Mouse (Mus musculus): ENCODE results near the gene Acsm2. TPM values are rescaled to one million over a fixed set of nuclear protein-coding genes. Genes with fewer than 3 reads are reported as not detected.
A peak's percentile ranks its signal among the peaks of the same experiment; 100 is the strongest.

The Acsm2 gene
- total and polyA plus RNA-seq, 2 experiments from 2014 or later = 0.05 TPM; not detected in 1

DNA sequence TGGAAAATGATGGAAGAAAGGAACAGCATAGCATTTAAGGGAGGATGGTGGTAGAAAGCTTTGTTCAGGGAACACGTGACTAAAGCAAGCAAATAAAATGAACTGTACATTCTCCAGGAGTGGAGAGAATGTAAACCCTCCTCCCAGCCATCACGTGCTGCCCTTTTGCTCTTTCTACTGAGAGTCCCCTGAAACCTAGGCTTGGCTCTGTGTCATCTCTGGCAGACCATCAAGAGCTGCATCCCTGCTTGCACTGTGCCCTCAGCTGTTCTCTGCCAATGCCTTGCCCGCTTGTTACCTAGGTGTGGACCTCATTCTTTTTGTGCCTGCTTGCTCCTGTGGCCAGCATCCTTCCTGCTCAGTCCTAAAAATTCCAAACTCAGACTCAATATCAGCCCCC, 32.3 kb upstream of the Acsm2 start:
- Histone ChIP-seq H3K9me3 (ENCODE audit: low read length) (no peaks in the 10 kb centered on the region), H3K4me1 (ENCODE audit: insufficient read depth) (no peaks in the 10 kb centered on the region), H3K4me2 (ENCODE audit: low read depth) (no peak overlapping the region), H3K9ac (no peak overlapping the region), H3K4me3 (ENCODE audit: low read depth, low read length) (no peak overlapping the region), H3K27me3 (ENCODE audit: insufficient read depth, low read length) (no peaks in the 10 kb centered on the region), H3K36me3 (ENCODE audit: insufficient read depth) (no peaks in the 10 kb centered on the region), H3K27ac (ENCODE audit: low read depth, low read length) (no peak overlapping the region)
- ATAC-seq = no peak
- TF ChIP-seq CTCF (IDR thresholded peaks at IDR 0.05; ENCODE audit: low read depth) = no peak
- DNase-seq = no peak
- WGBS = 79% methylated on average over 3 of the region's 3 CpGs

DNA sequence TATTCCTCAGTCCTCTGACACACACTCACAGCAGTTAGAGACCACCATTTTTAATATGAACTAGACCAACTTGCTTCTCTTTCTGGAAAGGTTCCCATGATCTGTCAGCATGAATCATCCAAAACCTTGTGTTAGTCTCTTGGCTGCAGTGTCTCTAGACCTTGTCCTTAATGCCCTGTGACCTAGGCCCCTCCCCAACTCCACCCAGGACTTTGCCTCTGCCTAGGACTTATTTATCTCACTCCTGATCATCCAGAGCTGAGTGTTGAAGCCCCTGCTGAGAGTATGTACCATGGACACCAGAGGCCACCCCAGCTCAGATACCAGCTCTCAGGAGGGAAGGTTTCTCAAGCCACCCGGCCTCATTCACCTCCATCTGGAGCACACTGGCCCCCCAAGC, 31.8 kb upstream of the Acsm2 start:
- no peaks in the 10 kb centered on the region for H3K36me3 ChIP-seq (ENCODE audit: insufficient read depth)
- no peaks in the 10 kb centered on the region for H3K27me3 ChIP-seq (ENCODE audit: insufficient read depth, low read length)
- H3K27ac ChIP-seq (ENCODE audit: low read depth, low read length) = no peak overlapping the region
- no peak for TF ChIP-seq CTCF (IDR thresholded peaks at IDR 0.05; ENCODE audit: low read depth)
- H3K9me3 ChIP-seq (ENCODE audit: low read length) = no peaks in the 10 kb centered on the region
- H3K9ac ChIP-seq = no peak overlapping the region
- no peak overlapping the region for H3K4me2 ChIP-seq (ENCODE audit: low read depth)
- DNase-seq (no peak), ATAC-seq (no peak)
- H3K4me3 ChIP-seq (ENCODE audit: low read depth, low read length) = no peak overlapping the region
- 82% methylated on average over 1 of the region's 1 CpGs for WGBS
- H3K4me1 ChIP-seq (ENCODE audit: insufficient read depth) = no peaks in the 10 kb centered on the region

DNA sequence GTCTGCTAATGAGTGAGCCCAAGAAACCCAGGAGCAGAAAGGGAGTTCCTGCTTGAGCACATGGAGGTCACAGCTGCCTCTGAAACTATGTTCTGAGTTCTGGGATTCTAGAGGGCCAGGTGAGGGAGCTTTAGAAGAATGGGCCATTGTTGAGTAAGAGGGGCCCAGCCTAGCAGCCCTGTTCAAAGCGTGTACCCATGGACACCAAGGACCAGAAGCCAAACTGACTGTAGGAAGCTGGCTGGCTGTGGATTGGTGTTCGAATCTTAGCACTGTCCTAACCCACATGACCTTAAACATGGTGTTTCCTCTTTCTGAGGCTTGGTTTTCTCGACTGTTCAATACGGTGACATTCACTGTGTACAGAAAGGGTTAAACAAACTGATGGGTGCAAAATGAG, 30.8 kb upstream of the Acsm2 start, which contains the start of gene Pdilt:
TSS of gene Pdilt (minus strand) at position 101 of the 400 bp plus-strand sequence.
- 81% methylated on average over 4 of the region's 4 CpGs for WGBS
- DNase-seq = no peak

DNA sequence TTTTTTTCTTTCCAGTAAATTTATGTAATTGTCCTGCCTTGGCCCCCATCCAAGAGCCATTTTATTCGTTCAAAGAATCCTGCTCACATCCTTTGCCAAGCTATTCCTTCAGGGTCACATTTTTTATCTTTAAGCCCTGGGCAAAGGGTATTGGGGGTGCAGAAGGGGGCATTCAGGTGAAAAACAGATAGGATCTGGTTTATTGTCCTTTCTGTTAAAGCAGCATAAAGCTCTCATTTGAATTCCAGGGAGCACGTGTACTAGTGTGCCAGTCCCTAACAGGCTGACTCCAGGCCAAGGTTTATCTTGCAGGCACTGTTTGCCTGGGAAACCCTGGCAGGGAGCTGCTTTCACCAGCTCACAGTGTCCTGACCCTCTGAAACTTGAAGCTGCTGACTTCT, 28.3 kb upstream of the Acsm2 start:
- H3K27me3 ChIP-seq (ENCODE audit: insufficient read depth, low read length) = no peaks in the 10 kb centered on the region
- ATAC-seq = peak; percentile 61
- no peak for TF ChIP-seq CTCF (IDR thresholded peaks at IDR 0.05; ENCODE audit: low read depth)
- H3K36me3 ChIP-seq (ENCODE audit: insufficient read depth) = no peaks in the 10 kb centered on the region
- no peak overlapping the region for H3K4me2 ChIP-seq (ENCODE audit: low read depth)
- WGBS = 12% methylated on average over 2 of the region's 2 CpGs
- H3K4me3 ChIP-seq (ENCODE audit: low read depth, low read length) = no peak overlapping the region
- no peak overlapping the region for H3K27ac ChIP-seq (ENCODE audit: low read depth, low read length)
- no peaks in the 10 kb centered on the region for H3K9me3 ChIP-seq (ENCODE audit: low read length)
- peak; percentile 32 for DNase-seq
- no peaks in the 10 kb centered on the region for H3K4me1 ChIP-seq (ENCODE audit: insufficient read depth)
- no peak overlapping the region for H3K9ac ChIP-seq

More for the DNA sequence above, 30.8 kb upstream of the Acsm2 start, which contains the start of gene Pdilt:
- Histone ChIP-seq H3K27ac (ENCODE audit: low read depth, low read length) (no peak within 1 kb of the TSS), H3K9me3 (ENCODE audit: low read length) (no peaks in the 10 kb centered on the region), H3K4me2 (ENCODE audit: low read depth) (no peak within 1 kb of the TSS), H3K4me1 (ENCODE audit: insufficient read depth) (no peaks in the 10 kb centered on the region), H3K4me3 (ENCODE audit: low read depth, low read length) (no peak within 1 kb of the TSS), H3K27me3 (ENCODE audit: insufficient read depth, low read length) (no peaks in the 10 kb centered on the region), H3K9ac (no peak within 1 kb of the TSS), H3K36me3 (ENCODE audit: insufficient read depth) (no peaks in the 10 kb centered on the region)
- no peak for TF ChIP-seq CTCF (IDR thresholded peaks at IDR 0.05; ENCODE audit: low read depth)
- ATAC-seq = no peak

DNA sequence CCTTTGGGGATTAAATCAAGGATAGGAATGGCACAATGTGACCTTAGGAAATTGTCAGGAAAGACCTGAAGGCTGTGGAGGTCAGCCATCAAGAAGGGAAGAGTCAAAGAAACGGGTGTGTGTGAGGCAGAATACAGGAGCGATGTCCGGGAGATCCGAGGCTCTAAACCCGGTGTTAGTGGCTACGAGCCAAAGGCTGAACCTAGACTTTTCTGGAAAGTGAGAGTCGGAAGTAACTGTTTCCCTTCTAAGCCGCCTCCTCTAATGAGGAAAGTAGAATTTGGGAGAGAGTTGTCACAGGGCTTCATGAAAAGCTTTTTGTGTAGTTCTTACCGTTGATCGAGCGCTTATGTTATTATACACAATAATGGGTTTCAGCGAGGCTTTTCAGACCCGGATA, 27.7 kb upstream of the Acsm2 start:
- ATAC-seq (no peak), DNase-seq (no peak)
- Histone ChIP-seq H3K9ac (no peak overlapping the region), H3K4me3 (ENCODE audit: low read depth, low read length) (no peak overlapping the region), H3K27me3 (ENCODE audit: insufficient read depth, low read length) (no peaks in the 10 kb centered on the region), H3K27ac (ENCODE audit: low read depth, low read length) (no peak overlapping the region), H3K36me3 (ENCODE audit: insufficient read depth) (no peaks in the 10 kb centered on the region), H3K9me3 (ENCODE audit: low read length) (no peaks in the 10 kb centered on the region), H3K4me1 (ENCODE audit: insufficient read depth) (no peaks in the 10 kb centered on the region), H3K4me2 (ENCODE audit: low read depth) (peak overlapping the region; percentile 19; the same call in 1 of the 2 replicates)
- 15% methylated on average over 13 of the region's 13 CpGs for WGBS
- no peak for TF ChIP-seq CTCF (IDR thresholded peaks at IDR 0.05; ENCODE audit: low read depth)

DNA sequence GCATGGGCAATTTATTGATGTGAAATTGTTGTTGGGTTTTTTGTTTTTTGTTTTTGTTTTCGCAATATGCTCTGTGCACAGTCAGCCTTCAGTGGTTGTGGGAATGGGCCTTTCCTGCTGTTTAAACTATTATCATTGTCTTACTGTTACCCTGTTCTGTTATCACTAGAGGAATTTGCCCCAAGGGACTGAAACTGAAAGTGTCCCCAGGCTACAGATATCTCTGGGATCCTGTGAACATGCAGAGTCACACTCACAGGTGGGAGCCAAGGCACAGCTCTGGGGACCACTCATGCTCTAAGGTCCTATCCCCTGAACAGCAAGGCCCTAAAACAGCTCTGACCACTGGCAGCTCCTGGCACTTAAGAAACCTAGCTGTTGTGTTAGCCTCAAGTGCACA, 27.0 kb upstream of the Acsm2 start:
- H3K27me3 ChIP-seq (ENCODE audit: insufficient read depth, low read length) = no peaks in the 10 kb centered on the region
- no peaks in the 10 kb centered on the region for H3K36me3 ChIP-seq (ENCODE audit: insufficient read depth)
- no peak overlapping the region for H3K4me2 ChIP-seq (ENCODE audit: low read depth)
- 92% methylated on average over 1 of the region's 1 CpGs for WGBS
- TF ChIP-seq CTCF (IDR thresholded peaks at IDR 0.05; ENCODE audit: low read depth) = no peak
- ATAC-seq (no peak), DNase-seq (no peak)
- H3K9ac ChIP-seq = no peak overlapping the region
- H3K4me3 ChIP-seq (ENCODE audit: low read depth, low read length) = no peak overlapping the region
- no peaks in the 10 kb centered on the region for H3K4me1 ChIP-seq (ENCODE audit: insufficient read depth)
- no peak overlapping the region for H3K27ac ChIP-seq (ENCODE audit: low read depth, low read length)
- H3K9me3 ChIP-seq (ENCODE audit: low read length) = no peaks in the 10 kb centered on the region

DNA sequence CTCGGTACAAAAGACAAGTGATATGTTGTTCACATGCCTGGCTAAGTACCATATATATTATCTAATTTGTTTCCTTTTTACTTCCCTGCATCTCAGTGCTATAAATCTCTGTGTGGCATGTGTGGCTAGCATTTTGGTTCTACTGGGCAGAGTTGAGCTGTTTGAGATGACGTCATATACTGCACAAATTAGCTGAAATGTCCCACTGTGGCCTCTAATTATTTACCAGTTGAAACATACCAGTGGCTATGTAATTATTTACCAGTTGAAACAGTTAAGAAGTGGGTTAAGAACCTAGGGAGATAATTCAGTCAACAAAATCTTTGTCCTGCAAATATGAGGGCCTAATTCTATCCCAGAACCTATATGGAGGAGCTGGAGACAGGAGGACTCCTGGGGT, 26.6 kb upstream of the Acsm2 start:
- WGBS = 52% methylated on average over 2 of the region's 2 CpGs
- H3K4me3 ChIP-seq (ENCODE audit: low read depth, low read length) = no peak overlapping the region
- no peaks in the 10 kb centered on the region for H3K9me3 ChIP-seq (ENCODE audit: low read length)
- ATAC-seq (no peak), DNase-seq (no peak)
- no peak overlapping the region for H3K27ac ChIP-seq (ENCODE audit: low read depth, low read length)
- H3K9ac ChIP-seq = no peak overlapping the region
- H3K36me3 ChIP-seq (ENCODE audit: insufficient read depth) = no peaks in the 10 kb centered on the region
- no peak for TF ChIP-seq CTCF (IDR thresholded peaks at IDR 0.05; ENCODE audit: low read depth)
- H3K4me1 ChIP-seq (ENCODE audit: insufficient read depth) = no peaks in the 10 kb centered on the region
- no peak overlapping the region for H3K4me2 ChIP-seq (ENCODE audit: low read depth)
- H3K27me3 ChIP-seq (ENCODE audit: insufficient read depth, low read length) = no peaks in the 10 kb centered on the region

DNA sequence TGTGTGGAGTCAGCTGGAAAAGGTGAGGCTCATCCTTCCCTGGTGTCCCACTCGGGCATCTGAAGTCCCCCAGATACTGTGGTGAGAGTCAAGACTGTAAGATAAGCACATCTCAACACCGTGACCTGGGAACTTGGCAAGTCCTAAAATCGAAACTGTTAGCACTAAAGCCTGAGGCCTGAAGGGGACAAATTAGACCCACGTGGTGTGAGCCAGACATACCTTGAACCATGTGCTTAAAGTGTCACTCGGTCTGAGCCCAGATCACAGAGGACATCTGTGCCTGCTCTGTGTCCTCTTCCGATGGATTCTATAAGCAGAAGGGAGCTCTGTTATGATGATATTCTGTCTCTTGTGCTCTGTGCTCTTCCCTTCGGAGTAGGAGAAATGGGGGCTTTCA, 25.5 kb upstream of the Acsm2 start:
- 92% methylated on average over 7 of the region's 7 CpGs for whole genome bisulfite sequencing
- DNase-seq (no peak), ATAC-seq (no peak)
- Histone ChIP-seq H3K36me3 (ENCODE audit: insufficient read depth) (no peaks in the 10 kb centered on the region), H3K9ac (no peak overlapping the region), H3K4me3 (ENCODE audit: low read depth, low read length) (no peak overlapping the region), H3K4me2 (ENCODE audit: low read depth) (no peak overlapping the region), H3K4me1 (ENCODE audit: insufficient read depth) (no peaks in the 10 kb centered on the region), H3K27me3 (ENCODE audit: insufficient read depth, low read length) (no peaks in the 10 kb centered on the region), H3K27ac (ENCODE audit: low read depth, low read length) (no peak overlapping the region), H3K9me3 (ENCODE audit: low read length) (no peaks in the 10 kb centered on the region)
- TF ChIP-seq CTCF (IDR thresholded peaks at IDR 0.05; ENCODE audit: low read depth) = no peak
